Mouse (Mus musculus): ENCODE measurements around the gene Atp13a5. TPM values are rescaled to one million over a fixed set of nuclear protein-coding genes. Genes with fewer than 3 reads are reported as not detected.

Gene Atp13a5
- polyA plus RNA-seq, 1 experiment from 2014 or later, result 0.06 TPM

GRCm38 (mm10) chr16:29331351-29332044, 47.0 kb downstream of the Atp13a5 start:
- Histone ChIP-seq H3K9me3 (ENCODE audit: low read length) (no peaks in the 10 kb centered on the region), H3K9ac (replicated peaks) (no peak overlapping the region), H3K27ac (ENCODE audit: low read depth) (no peak overlapping the region), H3K4me1 (ENCODE audit: insufficient read depth) (no peaks in the 10 kb centered on the region), H3K4me2 (ENCODE audit: low read depth, low read length) (no peak overlapping the region), H3K36me3 (replicated peaks; ENCODE audit: insufficient read depth, low read length) (no peaks in the 10 kb centered on the region), H3K27me3 (ENCODE audit: insufficient read depth, low read length) (no peaks in the 10 kb centered on the region), H3K4me3 (ENCODE audit: low read depth, low read length) (no peak overlapping the region)
- 63% methylated on average over 3 of the region's 3 CpGs for WGBS (ENCODE audit: insufficient replicate concordance)
- TF ChIP-seq EP300 (IDR thresholded peaks at IDR 0.05; ENCODE audit: low read depth) (no peak), CTCF (IDR thresholded peaks at IDR 0.05; ENCODE audit: low read depth) (no peak)
- DNase-seq (no peak), ATAC-seq (no peak)

GRCm38 (mm10) chr16:29330948-29331347, 47.6 kb downstream of the Atp13a5 start:
- Histone ChIP-seq H3K4me3 (ENCODE audit: low read depth, low read length) (no peak overlapping the region), H3K27ac (ENCODE audit: low read depth) (no peak overlapping the region), H3K9me3 (ENCODE audit: low read length) (no peaks in the 10 kb centered on the region), H3K4me1 (ENCODE audit: insufficient read depth) (no peaks in the 10 kb centered on the region), H3K36me3 (replicated peaks; ENCODE audit: insufficient read depth, low read length) (no peaks in the 10 kb centered on the region), H3K27me3 (ENCODE audit: insufficient read depth, low read length) (no peaks in the 10 kb centered on the region), H3K4me2 (ENCODE audit: low read depth, low read length) (no peak overlapping the region), H3K9ac (replicated peaks) (no peak overlapping the region)
- 61% methylated on average over 5 of the region's 5 CpGs for WGBS (ENCODE audit: insufficient replicate concordance)
- no peak for ATAC-seq
- no peak for DNase-seq
- TF ChIP-seq CTCF (IDR thresholded peaks at IDR 0.05; ENCODE audit: low read depth) (no peak), EP300 (IDR thresholded peaks at IDR 0.05; ENCODE audit: low read depth) (no peak)

- TF ChIP-seq EP300 (IDR thresholded peaks at IDR 0.05; ENCODE audit: low read depth) (no peak), CTCF (IDR thresholded peaks at IDR 0.05; ENCODE audit: low read depth) (no peak)
- no peak overlapping the region for H3K9ac ChIP-seq (replicated peaks)
- WGBS (ENCODE audit: insufficient replicate concordance), result 63% methylated on average over 2 of the region's 2 CpGs
Measured at GRCm38 (mm10) chr16:29329213-29329612, 49.3 kb downstream of the Atp13a5 start.

GRCm38 (mm10) chr16:29327910-29328309, 50.6 kb downstream of the Atp13a5 start:
- H3K4me3 ChIP-seq (ENCODE audit: low read depth, low read length), result no peak overlapping the region
- H3K9ac ChIP-seq (replicated peaks), result no peak overlapping the region
- no peak for DNase-seq
- H3K9me3 ChIP-seq (ENCODE audit: low read length), result no peaks in the 10 kb centered on the region
- H3K4me2 ChIP-seq (ENCODE audit: low read depth, low read length), result no peak overlapping the region
- no peaks in the 10 kb centered on the region for H3K36me3 ChIP-seq (replicated peaks; ENCODE audit: insufficient read depth, low read length)
- TF ChIP-seq CTCF (IDR thresholded peaks at IDR 0.05; ENCODE audit: low read depth) (no peak), EP300 (IDR thresholded peaks at IDR 0.05; ENCODE audit: low read depth) (no peak)
- WGBS (ENCODE audit: insufficient replicate concordance), result 69% methylated on average over 3 of the region's 3 CpGs
- no peak overlapping the region for H3K27ac ChIP-seq (ENCODE audit: low read depth)
- ATAC-seq, result no peak
- no peaks in the 10 kb centered on the region for H3K27me3 ChIP-seq (ENCODE audit: insufficient read depth, low read length)
- H3K4me1 ChIP-seq (ENCODE audit: insufficient read depth), result no peaks in the 10 kb centered on the region

More at GRCm38 (mm10) chr16:29329213-29329612, 49.3 kb downstream of the Atp13a5 start:
- H3K36me3 ChIP-seq (replicated peaks; ENCODE audit: insufficient read depth, low read length), result no peaks in the 10 kb centered on the region
- H3K27me3 ChIP-seq (ENCODE audit: insufficient read depth, low read length), result no peaks in the 10 kb centered on the region
- DNase-seq (no peak), ATAC-seq (no peak)
- no peaks in the 10 kb centered on the region for H3K4me1 ChIP-seq (ENCODE audit: insufficient read depth)
- H3K4me2 ChIP-seq (ENCODE audit: low read depth, low read length), result no peak overlapping the region
- no peaks in the 10 kb centered on the region for H3K9me3 ChIP-seq (ENCODE audit: low read length)
- no peak overlapping the region for H3K27ac ChIP-seq (ENCODE audit: low read depth)
- H3K4me3 ChIP-seq (ENCODE audit: low read depth, low read length), result no peak overlapping the region

GRCm38 (mm10) chr16:29325233-29325919, 53.2 kb downstream of the Atp13a5 start:
- Histone ChIP-seq H3K36me3 (replicated peaks; ENCODE audit: insufficient read depth, low read length) (no peaks in the 10 kb centered on the region), H3K9me3 (ENCODE audit: low read length) (no peaks in the 10 kb centered on the region), H3K4me1 (ENCODE audit: insufficient read depth) (no peaks in the 10 kb centered on the region), H3K27me3 (ENCODE audit: insufficient read depth, low read length) (no peaks in the 10 kb centered on the region), H3K4me3 (ENCODE audit: low read depth, low read length) (no peak overlapping the region), H3K9ac (replicated peaks) (no peak overlapping the region), H3K4me2 (ENCODE audit: low read depth, low read length) (no peak overlapping the region), H3K27ac (ENCODE audit: low read depth) (no peak overlapping the region)
- no peak for ATAC-seq
- no peak for DNase-seq
- 72% methylated on average over 7 of the region's 7 CpGs for WGBS (ENCODE audit: insufficient replicate concordance)
- TF ChIP-seq CTCF (IDR thresholded peaks at IDR 0.05; ENCODE audit: low read depth) (no peak), EP300 (IDR thresholded peaks at IDR 0.05; ENCODE audit: low read depth) (no peak)

GRCm38 (mm10) chr16:29320717-29321116, 57.8 kb downstream of the Atp13a5 start:
- TF ChIP-seq CTCF (IDR thresholded peaks at IDR 0.05; ENCODE audit: low read depth) (no peak), EP300 (IDR thresholded peaks at IDR 0.05; ENCODE audit: low read depth) (no peak)
- H3K4me2 ChIP-seq (ENCODE audit: low read depth, low read length), result no peak overlapping the region
- no peak for DNase-seq
- no peaks in the 10 kb centered on the region for H3K4me1 ChIP-seq (ENCODE audit: insufficient read depth)
- no peaks in the 10 kb centered on the region for H3K27me3 ChIP-seq (ENCODE audit: insufficient read depth, low read length)
- WGBS (ENCODE audit: insufficient replicate concordance), result 73% methylated on average over 3 of the region's 3 CpGs
- no peaks in the 10 kb centered on the region for H3K36me3 ChIP-seq (replicated peaks; ENCODE audit: insufficient read depth, low read length)
- H3K9me3 ChIP-seq (ENCODE audit: low read length), result no peaks in the 10 kb centered on the region
- H3K4me3 ChIP-seq (ENCODE audit: low read depth, low read length), result no peak overlapping the region
- no peak overlapping the region for H3K27ac ChIP-seq (ENCODE audit: low read depth)
- no peak for ATAC-seq
- no peak overlapping the region for H3K9ac ChIP-seq (replicated peaks)
